Mouse (Mus musculus) hindbrain, embryonic 13.5 days (tissue): ENCODE data around the gene Zfp101. TPM values are rescaled to one million over a fixed set of nuclear protein-coding genes. Genes with fewer than 3 reads are reported as not detected.

Experiments used
- polyA plus RNA-seq: library from polyadenylated mRNA; unstranded; fragments of >200 nt; fragmentation: Nextera tagmentation; extraction: Ambion mirVana; gene quantifications from 2 replicates; pipeline ENCODE4 v1.2.1, GENCODE M21; 2015

Gene Zfp101
- polyA plus RNA-seq, 1 experiment from 2014 or later: 15.7 TPM

Other genes starting within 250 kb of the Zfp101 start
- gene Olfr55, start 226.2 kb downstream of the Zfp101 start, polyA plus RNA-seq: 0.04 and 0.06 TPM in 2 replicates
- gene Olfr239, start 203.3 kb downstream of the Zfp101 start, polyA plus RNA-seq: not detected in 2 replicates
- 0.08 and 0.09 TPM in 2 replicates for gene Olfr1564, start 173.0 kb downstream of the Zfp101 start, polyA plus RNA-seq
- 23.0 and 23.3 TPM in 2 replicates for gene Zfp955a, start 139.5 kb downstream of the Zfp101 start, polyA plus RNA-seq
- 0.05 TPM in 1 of 2 replicates, not detected in the other for gene Olfr63, start 130.0 kb downstream of the Zfp101 start, polyA plus RNA-seq
- 18.4 and 18.6 TPM in 2 replicates for gene Zfp955b, start 105.1 kb downstream of the Zfp101 start, polyA plus RNA-seq
- gene Zfp81, start 35.8 kb downstream of the Zfp101 start, polyA plus RNA-seq: 14.2 and 15.6 TPM in 2 replicates
- not detected in 2 replicates for gene Actl9, start 38.3 kb upstream of the Zfp101 start, polyA plus RNA-seq
- gene Adamts10, start 129.6 kb upstream of the Zfp101 start, polyA plus RNA-seq: 48.0 and 48.3 TPM in 2 replicates
- 1.8 and 2.4 TPM in 2 replicates for gene Myo1f, start 161.1 kb upstream of the Zfp101 start, polyA plus RNA-seq
- gene Zfp414, start 234.4 kb upstream of the Zfp101 start, polyA plus RNA-seq: 68.9 and 70.0 TPM in 2 replicates
- gene Pram1, start 243.4 kb upstream of the Zfp101 start, polyA plus RNA-seq: 0.49 and 0.83 TPM in 2 replicates